Mouse (Mus musculus): Measurements from ENCODE around the gene Cog4. TPM values are rescaled to one million over a fixed set of nuclear protein-coding genes. Genes with fewer than 3 reads are reported as not detected.
"Not testable (repeated sequence)": the region's sequence is repeated elsewhere in the genome, so short reads cannot be mapped to it uniquely, and the experiment has no call there.

The Cog4 gene
- polyA plus RNA-seq, 2 experiments from 2014 or later, result 52.3 to 53.6 TPM

GRCm38 (mm10) chr8:110892040-110892439 is 45.6 kb downstream of the Cog4 start:
- no peak for ATAC-seq

DNA sequence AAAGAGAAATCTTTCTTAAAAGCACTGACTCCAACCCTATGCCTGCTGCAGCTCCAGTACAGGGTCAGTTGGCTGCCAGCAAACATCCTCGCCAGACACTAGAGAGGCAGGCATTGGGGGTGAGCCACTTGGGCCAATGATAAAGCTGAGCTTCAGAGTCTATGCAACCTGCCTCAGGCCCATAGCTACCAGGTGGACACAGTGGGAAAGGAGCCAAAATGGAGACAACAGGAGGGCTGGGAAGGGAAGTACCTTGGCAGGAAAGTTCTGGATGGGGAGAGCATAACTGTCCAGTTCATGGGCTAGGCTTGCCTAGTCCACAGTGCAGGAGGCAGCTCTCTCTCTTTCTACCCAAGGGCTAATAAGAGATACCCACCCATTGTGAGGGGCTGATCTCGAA is 46.5 kb downstream of the Cog4 start:
- no peak for ATAC-seq

GRCm38 (mm10) chr8:110894851-110895250 is 48.5 kb downstream of the Cog4 start:
- ATAC-seq, result no peak

DNA sequence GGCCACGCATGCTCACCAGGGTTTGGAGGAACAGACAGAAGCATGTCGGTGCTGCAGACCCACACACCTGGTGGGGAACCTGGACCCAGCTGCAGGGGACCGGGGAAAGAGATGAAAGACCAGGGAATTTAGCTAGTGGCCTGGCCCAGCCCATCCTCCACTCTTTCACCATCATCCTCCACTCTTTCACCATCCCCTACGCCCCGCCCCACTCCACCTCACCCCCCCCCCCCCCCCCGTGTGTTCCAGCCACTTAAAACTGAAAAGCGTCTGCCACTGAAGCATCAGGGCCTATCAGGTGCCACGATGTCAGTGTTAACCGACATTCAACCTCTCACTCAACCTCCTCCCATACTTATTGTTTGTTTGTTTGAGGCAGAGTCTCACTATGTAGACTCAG is 48.9 kb downstream of the Cog4 start:
- no peak for ATAC-seq

DNA sequence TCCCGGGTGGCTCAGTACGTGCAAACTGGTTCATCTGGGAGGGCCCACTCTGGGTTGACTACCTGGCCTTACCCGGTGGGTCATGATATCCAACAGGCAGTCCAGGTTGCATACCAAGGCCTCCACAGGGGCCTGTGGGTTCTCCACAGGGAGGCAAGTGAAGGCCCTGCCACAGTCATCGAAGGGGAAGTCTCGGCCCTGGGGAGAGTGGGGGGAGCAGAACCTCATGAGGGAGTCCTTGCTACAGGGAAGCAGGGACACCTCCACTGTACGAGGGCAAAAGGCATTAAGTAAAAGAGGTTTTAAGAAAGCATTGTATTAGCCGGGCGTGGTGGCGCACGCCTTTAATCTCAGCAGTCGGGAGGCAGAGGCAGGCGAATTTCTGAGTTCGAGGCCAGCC is 49.4 kb downstream of the Cog4 start:
- ATAC-seq, result no peak

DNA sequence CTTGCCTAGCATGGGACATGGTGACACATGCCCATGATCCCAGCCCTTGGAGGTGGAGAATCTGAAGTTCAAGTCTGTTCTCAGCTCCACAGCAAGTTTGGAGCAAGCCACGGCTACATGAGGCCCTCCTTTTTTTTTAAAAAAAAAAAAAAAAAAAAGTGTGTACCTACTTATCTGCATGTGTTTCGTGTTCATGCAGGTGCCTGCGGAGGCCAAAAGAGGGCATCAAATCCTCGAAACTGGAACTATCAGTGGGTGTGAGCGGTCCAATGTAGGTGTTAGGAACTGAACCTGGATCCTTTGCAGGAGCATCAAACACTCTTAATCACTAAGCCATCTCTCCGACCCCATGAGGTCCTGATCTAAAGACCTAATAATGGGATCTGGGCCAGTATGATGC is 51.1 kb downstream of the Cog4 start:
- ATAC-seq, result no peak

DNA sequence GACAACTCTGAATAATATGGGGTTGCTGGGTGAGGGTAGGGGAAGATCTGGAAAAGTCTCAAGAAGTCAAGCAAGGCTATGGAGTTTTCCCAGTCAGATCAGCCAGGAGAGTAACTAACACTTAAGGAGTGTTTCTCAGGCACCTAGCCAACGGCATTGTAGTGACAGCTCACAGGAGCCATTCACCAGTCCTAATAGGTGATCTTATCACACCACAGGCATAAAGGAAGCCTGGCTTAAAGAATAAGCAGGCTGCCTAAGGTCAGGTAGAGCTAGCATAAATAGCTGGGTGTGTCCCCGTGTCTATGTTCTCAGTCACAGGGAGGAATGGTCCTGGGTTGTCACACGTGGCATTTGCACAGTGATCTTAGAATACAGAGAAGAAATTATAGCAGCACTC is 54.7 kb downstream of the Cog4 start:
- no peak for ATAC-seq

GRCm38 (mm10) chr8:110901839-110902578 is 55.6 kb downstream of the Cog4 start, which contains the start of gene Fuk:
Gene Fuk (minus strand): TSS chr8:110902488.
- peak; percentile 97 for ATAC-seq

DNA sequence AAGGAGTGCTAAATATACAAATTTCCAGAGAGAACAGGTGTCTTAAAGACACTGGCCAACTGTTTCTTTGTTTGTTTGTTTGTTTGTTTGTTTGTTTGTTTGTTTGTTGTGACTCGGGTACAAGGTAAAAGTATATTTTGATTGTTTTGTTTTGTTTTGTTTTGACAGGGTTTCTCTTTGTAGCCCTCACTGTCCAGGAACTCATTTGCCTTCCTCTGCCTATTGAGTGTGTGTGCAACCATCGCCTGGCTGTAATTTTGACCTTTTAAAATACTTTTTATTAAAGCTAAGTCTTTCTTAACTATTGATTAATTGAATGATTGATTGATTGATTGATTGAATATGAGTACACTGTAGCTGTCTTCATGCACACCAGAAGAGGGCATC is 56.2 kb downstream of the Cog4 start:
- no peak for ATAC-seq

DNA sequence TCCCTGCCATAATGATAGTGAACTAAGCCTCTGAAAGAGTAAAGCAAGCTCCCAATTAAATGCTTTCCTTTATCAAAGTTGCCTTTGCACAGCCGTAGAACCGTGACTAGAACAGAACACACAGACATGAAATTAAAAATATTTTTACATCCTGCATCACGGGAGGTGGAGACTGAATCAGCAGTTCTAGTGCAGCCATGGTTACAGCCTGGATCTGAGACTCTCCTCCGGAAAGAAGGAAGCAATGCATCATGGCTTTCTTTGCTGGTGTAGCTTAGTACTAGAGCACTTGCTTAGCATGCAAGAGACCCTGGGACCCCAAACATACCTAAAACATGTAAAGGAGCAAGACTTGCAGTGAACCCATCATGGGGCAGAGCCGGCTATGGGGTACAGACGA is 59.0 kb downstream of the Cog4 start:
- ATAC-seq, result no peak

DNA sequence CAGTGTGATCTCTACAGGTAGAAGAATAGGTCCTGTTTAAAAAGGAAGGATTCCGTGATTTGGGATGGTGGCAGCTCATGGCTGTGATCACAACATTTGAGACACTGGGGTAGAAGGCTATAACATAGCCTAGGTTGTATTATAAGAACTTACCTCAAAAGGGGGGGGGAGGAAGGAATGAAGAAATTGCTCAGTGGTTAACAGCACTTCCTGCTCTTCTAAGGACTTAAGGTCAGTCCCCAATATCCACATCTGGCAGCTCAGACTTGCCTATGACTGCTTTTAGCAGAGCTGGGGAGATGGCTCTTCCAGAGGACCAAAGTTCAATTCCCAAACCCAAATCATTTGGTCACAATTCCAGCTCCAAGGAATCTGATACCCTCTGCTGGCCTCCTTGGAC is 60.3 kb downstream of the Cog4 start:
- ATAC-seq, result no peak

- ATAC-seq, result not testable (repeated sequence)
Measured at GRCm38 (mm10) chr8:110909850-110910249, 63.5 kb downstream of the Cog4 start.

DNA sequence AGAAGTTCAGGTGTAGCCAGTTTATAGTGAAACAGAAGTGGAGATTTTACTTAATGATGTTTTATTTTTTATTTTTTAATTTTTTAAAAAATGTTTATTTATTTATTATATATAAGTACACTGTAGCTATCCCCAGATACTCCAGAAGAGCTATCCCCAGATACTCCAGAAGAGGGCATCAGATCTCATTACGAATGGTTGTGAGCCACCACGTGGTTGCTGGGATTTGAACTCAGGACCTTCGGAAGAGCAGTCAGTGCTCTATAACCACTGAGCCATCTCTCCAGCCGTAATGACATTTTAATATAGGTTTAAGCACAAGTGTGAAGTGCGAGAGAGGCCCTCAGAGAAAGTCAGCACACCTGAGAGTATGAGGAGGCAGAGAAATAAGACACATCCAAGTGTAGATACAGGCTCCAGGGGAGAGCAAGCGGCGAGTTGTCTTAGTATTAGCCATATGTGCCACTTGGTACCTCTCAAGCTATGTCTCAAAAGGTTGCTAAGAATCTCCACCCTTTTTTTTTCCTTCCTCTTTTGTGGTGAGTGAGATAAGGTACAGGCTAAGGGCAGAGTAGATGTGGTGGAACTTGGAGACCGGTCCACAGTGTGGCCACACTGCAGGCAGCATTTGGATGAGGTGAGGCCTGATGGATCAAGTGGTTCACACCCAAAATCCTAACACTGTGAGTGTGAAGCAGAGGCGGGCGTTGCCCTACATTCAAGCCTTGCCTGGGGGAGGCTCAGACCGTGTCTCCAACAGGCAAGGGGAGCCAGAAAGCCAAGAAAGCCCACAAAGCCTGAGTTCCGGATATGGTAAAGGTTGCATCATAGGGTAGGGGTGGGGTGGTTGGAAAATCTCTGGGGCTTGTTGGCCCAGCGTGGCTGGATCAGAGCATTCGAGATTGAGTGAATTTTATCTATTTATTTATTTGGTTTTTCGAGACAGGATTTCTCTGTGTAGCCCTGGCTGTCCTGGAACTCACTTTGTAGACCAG is 65.5 kb downstream of the Cog4 start:
- ATAC-seq, result no peak

DNA sequence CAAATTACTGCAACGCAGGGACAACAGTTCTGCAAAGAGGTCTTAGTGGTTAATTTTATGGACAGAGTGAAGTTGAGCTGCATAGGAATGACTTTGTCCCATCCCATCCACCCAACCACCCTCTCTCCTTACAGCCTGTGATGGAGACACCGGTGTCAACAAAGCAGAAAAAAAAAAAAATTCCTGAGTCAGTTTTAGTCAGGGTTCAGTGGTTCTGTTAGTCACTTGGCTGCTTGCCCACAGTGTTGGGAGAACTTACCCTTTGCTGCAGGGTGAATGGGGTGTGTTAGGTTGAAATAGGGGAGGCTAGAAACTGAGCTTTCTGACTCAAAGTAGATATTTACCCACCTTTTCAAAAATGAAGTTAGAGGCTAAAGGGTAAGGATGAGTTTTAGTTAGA is 71.0 kb downstream of the Cog4 start:
- no peak for ATAC-seq

GRCm38 (mm10) chr8:110918027-110918426 is 71.6 kb downstream of the Cog4 start:
- ATAC-seq, result no peak

GRCm38 (mm10) chr8:110918460-110918859 is 72.1 kb downstream of the Cog4 start:
- ATAC-seq, result no peak

GRCm38 (mm10) chr8:110919341-110920031 is 73.1 kb downstream of the Cog4 start, which contains the start of gene St3gal2:
Gene St3gal2 (plus strand): TSS chr8:110919922.
- ATAC-seq, result peak; percentile 94

- ATAC-seq, result peak; percentile 47
Measured at GRCm38 (mm10) chr8:110920032-110920772, 73.8 kb downstream of the Cog4 start.

DNA sequence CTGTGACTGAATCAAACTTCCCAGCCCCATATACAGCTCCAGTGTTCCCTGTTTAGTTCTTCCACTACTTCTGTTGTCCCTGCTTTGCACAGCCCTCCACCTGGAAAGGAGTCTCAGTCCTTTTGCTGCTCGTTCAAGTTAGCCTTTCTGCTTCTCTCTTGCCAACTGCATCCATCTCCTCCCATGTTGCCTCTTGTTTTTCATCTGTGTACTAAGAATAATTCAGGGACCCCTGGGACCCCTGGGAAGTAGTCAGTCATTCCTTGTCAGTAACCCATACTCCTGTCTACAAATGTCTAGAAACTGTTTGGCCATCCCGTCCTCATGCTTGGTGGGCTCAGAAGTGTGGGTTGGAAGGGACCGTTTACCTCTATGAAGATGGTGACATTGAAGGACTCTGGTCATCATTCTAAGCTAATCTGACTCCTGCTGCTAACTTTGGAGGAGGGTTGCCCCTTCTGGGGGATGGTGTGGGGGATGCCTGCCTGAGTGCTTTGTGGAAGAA is 74.4 kb downstream of the Cog4 start:
- no peak for ATAC-seq

DNA sequence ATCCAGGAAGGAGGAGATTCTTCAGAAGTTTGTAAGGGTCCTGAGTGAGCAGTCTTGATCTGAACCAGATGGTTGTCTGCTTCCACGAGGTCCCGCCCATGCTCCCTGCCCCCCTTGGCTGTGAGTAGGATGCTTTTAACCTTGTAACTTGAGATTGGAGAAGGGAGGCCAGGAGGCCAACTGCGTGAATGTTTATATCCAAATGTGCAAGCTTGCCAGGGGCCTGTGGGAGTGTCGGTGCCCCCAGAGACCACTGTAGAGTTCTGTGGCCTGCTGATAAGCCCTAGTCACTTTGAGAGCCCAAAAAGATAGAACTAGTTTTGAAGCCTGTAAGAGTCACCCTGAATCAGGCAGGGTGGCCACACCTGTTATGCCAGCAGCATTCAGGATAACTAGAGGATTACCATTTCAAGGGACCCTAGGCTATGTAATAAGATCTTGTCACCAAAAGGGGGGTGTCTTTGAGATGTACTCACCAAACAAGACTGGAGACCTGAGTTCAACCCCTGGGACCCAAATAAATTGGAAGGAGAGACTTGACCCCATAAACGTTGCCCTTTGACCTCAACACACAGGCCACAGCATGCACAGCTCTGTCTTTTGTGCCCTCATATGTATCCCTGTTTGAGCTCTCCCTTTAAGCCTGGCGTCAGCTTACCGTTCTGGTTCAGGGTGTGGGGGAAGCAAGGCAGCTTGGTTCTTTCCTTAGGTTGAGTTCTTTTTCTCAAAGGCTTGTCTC is 75.3 kb downstream of the Cog4 start:
- no peak for ATAC-seq

- ATAC-seq, result peak; percentile 29
Measured at GRCm38 (mm10) chr8:110925691-110926140, 79.3 kb downstream of the Cog4 start.
